ENCODE assay signal across 9 mouse cellular contexts in genomic region chr19:16327401-16328073, GRCm38 (mm10).
DNase-seq lines count a peak whose midpoint lies in the region; ATAC-seq and TF ChIP-seq lines count a peak whose summit lies in the region.
"Had no signal": no experiment of that assay in that cellular context is flagged by ENCODE, and none has a peak within 500 bp of the region (broad histone marks: within the 10 kb centered on the region; RNA-seq: fewer than 3 reads in every experiment).

No protein-coding gene starts in this region.

- peaks cover 33% of the 10 kb centered on the region for H3K4me1 ChIP-seq in intestine, embryonic 14.5 days (replicated peaks; ENCODE audit: control insufficient read depth, insufficient read depth, low read length)
- H3K4me1 ChIP-seq in intestine, postnatal 0 days (replicated peaks; ENCODE audit: control insufficient read depth, insufficient read depth, low read length) = peaks cover 12% of the 10 kb centered on the region; the same call in 1 of the 2 replicates

- peak; percentile 17 to 54 for DNase-seq in adrenal gland, adult (ENCODE audit: inconsistent age in 2 of 2, low spot score in 1 of 2)
- DNase-seq in adrenal gland, postnatal 36 days = no peak
- no peak for DNase-seq in intestine, embryonic 14.5 days (ENCODE audit: low spot score)
- DNase-seq in urinary bladder, postnatal 14 days (ENCODE audit: low spot score) = peak; percentile 24
- no peak for DNase-seq in urinary bladder, adult 2 months (ENCODE audit: low spot score)
- no peak for DNase-seq in adrenal gland, postnatal 10 days
- no peak for DNase-seq in urinary bladder, postnatal 4 days (ENCODE audit: low spot score in 2 of 2)

- ATAC-seq in intestine, embryonic 14.5 days (replicated peaks; ENCODE audit: low FRiP score, low TSS enrichment, low read depth) = no peak
- no peak for ATAC-seq in intestine, postnatal 0 days

- H3K27ac ChIP-seq in intestine, embryonic 14.5 days (ENCODE audit: low read depth) = peak overlapping the region; percentile 19
- no peak overlapping the region for H3K27ac ChIP-seq in intestine, postnatal 0 days (ENCODE audit: low read depth, low read length)
- H3K27ac ChIP-seq: liver, embryonic 15.5 days had no signal

- no peak overlapping the region for H3K4me3 ChIP-seq in intestine, embryonic 14.5 days (ENCODE audit: low read depth, low read length)
- H3K4me3 ChIP-seq in intestine, postnatal 0 days (ENCODE audit: low read depth, low read length) = no peak overlapping the region
- H3K4me3 ChIP-seq: liver, embryonic 15.5 days had no signal

- TF ChIP-seq CTCF in intestine, postnatal 0 days (IDR thresholded peaks at IDR 0.05; ENCODE audit: low read depth) = no peak

- H3K36me3 ChIP-seq in intestine, embryonic 14.5 days (ENCODE audit: control insufficient read depth, insufficient read depth, low read length) = peaks cover 6% of the 10 kb centered on the region; the same call in 1 of the 2 replicates
- H3K36me3 ChIP-seq in intestine, postnatal 0 days (ENCODE audit: control insufficient read depth, insufficient read depth) = no peaks in the 10 kb centered on the region
- H3K36me3 ChIP-seq: liver, embryonic 15.5 days had no signal

- no peaks in the 10 kb centered on the region for H3K9me3 ChIP-seq in intestine, embryonic 14.5 days (ENCODE audit: control insufficient read depth, low read length)
- H3K9me3 ChIP-seq in intestine, postnatal 0 days (ENCODE audit: control insufficient read depth) = no peaks in the 10 kb centered on the region
- H3K9me3 ChIP-seq: liver, embryonic 15.5 days had no signal

- no peak overlapping the region for H3K9ac ChIP-seq in intestine, embryonic 14.5 days (ENCODE audit: low read length)
- H3K9ac ChIP-seq in intestine, postnatal 0 days (ENCODE audit: low read depth, low read length) = no peak overlapping the region
- H3K9ac ChIP-seq: liver, embryonic 15.5 days had no signal

- 70% methylated on average over 10 of the region's 10 CpGs for WGBS in intestine, embryonic 14.5 days
- WGBS in intestine, postnatal 0 days = 65% methylated on average over 10 of the region's 10 CpGs

- H3K4me2 ChIP-seq in intestine, embryonic 14.5 days (ENCODE audit: low read length) = no peak overlapping the region
- H3K4me2 ChIP-seq in intestine, postnatal 0 days (replicated peaks; ENCODE audit: low read depth) = no peak overlapping the region
- H3K4me2 ChIP-seq: liver, embryonic 15.5 days had no signal

- H3K27me3 ChIP-seq in intestine, embryonic 14.5 days (replicated peaks; ENCODE audit: control insufficient read depth, insufficient read depth, low read length) = no peaks in the 10 kb centered on the region
- H3K27me3 ChIP-seq in intestine, postnatal 0 days (replicated peaks; ENCODE audit: control insufficient read depth, insufficient read depth, low read length) = no peaks in the 10 kb centered on the region
- H3K27me3 ChIP-seq: liver, embryonic 15.5 days had no signal

Comparison
In these comparisons a context has a peak if more than half of its experiments do, and no peak if none do; other contexts are left out.
1. DNase-seq: peak in adrenal gland, adult (2 of 2) and urinary bladder, postnatal 14 days (single experiment); none in adrenal gland, postnatal 36 days (0 of 2), intestine, embryonic 14.5 days (single experiment), urinary bladder, adult 2 months (single experiment), adrenal gland, postnatal 10 days (single experiment) and urinary bladder, postnatal 4 days (0 of 2).